Mouse (Mus musculus) E14TG2a.4 (cell line): ENCODE measurements around the gene Zfp428.
"Not testable (repeated sequence)": the region's sequence is repeated elsewhere in the genome, so short reads cannot be mapped to it uniquely, and the experiment has no call there.

Experiments used
- H3K27me3 ChIP-seq: 2 replicates; pipeline ENCODE4 v1.6.1; 2014; ENCODE audit warnings: low read length, control low read depth; ENCODE audit not compliant: insufficient read depth
- H3K36me3 ChIP-seq: 2 replicates; pipeline ENCODE4 v1.6.1; 2014; ENCODE audit warnings: low read length, control low read depth; ENCODE audit not compliant: insufficient read depth
- H3K4me1 ChIP-seq: replicated peaks from 2 replicates; pipeline ENCODE4 v1.6.1; 2014; ENCODE audit warnings: low read depth, low read length, control low read depth
- H3K4me3 ChIP-seq: replicated peaks from 2 replicates; pipeline ENCODE4 v1.5.1; 2014; ENCODE audit warnings: mild to moderate bottlenecking, low read length
- H3K9me3 ChIP-seq: 2 replicates; pipeline ENCODE4 v1.6.1; 2014; ENCODE audit warnings: low read length, control low read depth
- CTCF ChIP-seq: conservative IDR thresholded peaks from 2 replicates; pipeline ENCODE4 v1.5.1; 2014; ENCODE audit warnings: low read length
- NANOG ChIP-seq: IDR thresholded peaks from 2 replicates; pipeline ENCODE4 v1.6.1; 2014; ENCODE audit warnings: borderline replicate concordance, low read length, mixed read lengths
- POU5F1 ChIP-seq: IDR thresholded peaks from 2 replicates; pipeline ENCODE4 v1.6.1; 2014; ENCODE audit warnings: low read length, borderline replicate concordance

Zfp428 gene

GRCm38 (mm10) chr7:24476856-24477255 is 29.9 kb upstream of the Zfp428 start:
- H3K27me3 ChIP-seq, result peaks cover 42% of the 10 kb centered on the region
- peaks cover 43% of the 10 kb centered on the region for H3K36me3 ChIP-seq
- H3K9me3 ChIP-seq, result peaks cover 6% of the 10 kb centered on the region
- peaks cover 49% of the 10 kb centered on the region for H3K4me1 ChIP-seq
- TF ChIP-seq POU5F1 (no peak), NANOG (no peak), CTCF (no peak)
- H3K4me3 ChIP-seq, result no peak overlapping the region

DNA sequence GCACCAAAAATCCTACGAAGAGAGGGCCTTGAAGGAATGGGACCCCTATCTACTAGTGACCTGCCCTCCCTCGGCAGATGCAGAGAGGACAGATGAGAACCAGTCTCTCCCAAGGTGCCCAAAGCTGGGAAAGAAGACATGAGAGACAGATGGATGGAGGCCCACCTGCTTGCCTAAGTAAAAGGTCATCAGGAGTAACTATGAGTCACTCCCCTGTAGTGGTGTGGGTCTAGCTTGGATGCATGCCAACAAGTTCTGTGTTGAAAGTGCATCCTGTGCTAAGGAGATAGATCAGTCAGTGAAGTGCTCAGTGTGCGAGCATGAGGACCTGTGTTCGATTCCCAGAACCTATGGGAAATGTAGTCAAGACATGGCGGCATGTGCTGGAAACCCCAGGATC is 27.9 kb upstream of the Zfp428 start:
- TF ChIP-seq CTCF (no peak), POU5F1 (no peak), NANOG (no peak)
- Histone ChIP-seq H3K27me3 (peaks cover 61% of the 10 kb centered on the region), H3K4me1 (peaks cover 53% of the 10 kb centered on the region), H3K4me3 (no peak overlapping the region), H3K36me3 (peaks cover 23% of the 10 kb centered on the region), H3K9me3 (peaks cover 6% of the 10 kb centered on the region)

- TF ChIP-seq CTCF (no peak), POU5F1 (no peak), NANOG (no peak)
- Histone ChIP-seq H3K27me3 (peaks cover 69% of the 10 kb centered on the region), H3K36me3 (peaks cover 17% of the 10 kb centered on the region), H3K4me1 (peaks cover 50% of the 10 kb centered on the region), H3K9me3 (peaks cover 6% of the 10 kb centered on the region), H3K4me3 (no peak overlapping the region)
These were observed 27.1 kb upstream of the Zfp428 start for GRCm38 (mm10) chr7:24479685-24480084.

DNA sequence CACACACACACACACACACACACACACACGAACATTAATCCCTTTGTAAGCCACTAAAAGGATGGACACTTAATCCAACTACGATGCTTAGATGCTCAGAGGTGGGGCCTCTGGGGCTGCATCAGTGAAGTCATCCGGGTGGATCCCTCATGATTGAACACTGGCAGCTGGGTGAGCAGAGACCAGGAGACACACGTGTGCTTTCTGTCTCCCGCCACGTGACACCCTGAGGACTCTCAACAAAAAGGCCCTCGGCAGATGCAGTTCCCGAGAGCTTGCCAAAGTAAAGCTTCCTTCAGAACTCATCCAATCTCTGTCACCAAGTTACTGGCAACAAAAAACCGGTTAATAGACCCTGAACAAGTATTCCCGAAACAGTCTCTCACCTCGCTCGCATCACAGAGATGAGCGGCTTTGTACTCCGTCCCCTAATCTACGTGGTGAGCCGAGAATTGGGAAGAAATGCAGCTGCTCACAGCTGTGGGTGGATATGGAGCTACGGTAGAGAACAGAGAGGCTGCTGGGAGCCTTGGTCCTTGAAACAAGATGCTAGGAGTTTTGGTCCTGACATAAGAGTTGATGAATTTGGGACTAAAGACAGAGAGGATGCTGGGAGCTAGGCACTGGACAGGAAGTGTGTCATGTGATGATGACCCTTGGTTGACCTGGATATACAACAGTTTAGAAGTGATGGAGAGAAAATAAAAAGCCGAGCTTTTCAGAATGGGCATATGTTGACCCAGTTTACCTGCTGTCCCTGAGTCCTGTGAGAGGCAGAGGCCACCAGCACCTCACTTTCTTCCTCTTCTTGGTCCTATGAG is 26.5 kb upstream of the Zfp428 start:
- peak overlapping the region; percentile 88 for H3K4me3 ChIP-seq
- TF ChIP-seq NANOG, result no peak
- TF ChIP-seq POU5F1, result no peak

GRCm38 (mm10) chr7:24480986-24481473 is 25.8 kb upstream of the Zfp428 start:
- Histone ChIP-seq H3K27me3 (peaks cover 80% of the 10 kb centered on the region), H3K9me3 (peaks cover 6% of the 10 kb centered on the region), H3K36me3 (peaks cover 5% of the 10 kb centered on the region; the same call in 1 of the 2 replicates), H3K4me1 (peaks cover 49% of the 10 kb centered on the region), H3K4me3 (peak overlapping the region; percentile 88)
- TF ChIP-seq CTCF (no peak), NANOG (no peak), POU5F1 (no peak)

More for the DNA sequence above, 26.5 kb upstream of the Zfp428 start:
- Histone ChIP-seq H3K9me3 (peaks cover 6% of the 10 kb centered on the region), H3K27me3 (peaks cover 73% of the 10 kb centered on the region), H3K4me1 (peaks cover 46% of the 10 kb centered on the region), H3K36me3 (peaks cover 11% of the 10 kb centered on the region)

DNA sequence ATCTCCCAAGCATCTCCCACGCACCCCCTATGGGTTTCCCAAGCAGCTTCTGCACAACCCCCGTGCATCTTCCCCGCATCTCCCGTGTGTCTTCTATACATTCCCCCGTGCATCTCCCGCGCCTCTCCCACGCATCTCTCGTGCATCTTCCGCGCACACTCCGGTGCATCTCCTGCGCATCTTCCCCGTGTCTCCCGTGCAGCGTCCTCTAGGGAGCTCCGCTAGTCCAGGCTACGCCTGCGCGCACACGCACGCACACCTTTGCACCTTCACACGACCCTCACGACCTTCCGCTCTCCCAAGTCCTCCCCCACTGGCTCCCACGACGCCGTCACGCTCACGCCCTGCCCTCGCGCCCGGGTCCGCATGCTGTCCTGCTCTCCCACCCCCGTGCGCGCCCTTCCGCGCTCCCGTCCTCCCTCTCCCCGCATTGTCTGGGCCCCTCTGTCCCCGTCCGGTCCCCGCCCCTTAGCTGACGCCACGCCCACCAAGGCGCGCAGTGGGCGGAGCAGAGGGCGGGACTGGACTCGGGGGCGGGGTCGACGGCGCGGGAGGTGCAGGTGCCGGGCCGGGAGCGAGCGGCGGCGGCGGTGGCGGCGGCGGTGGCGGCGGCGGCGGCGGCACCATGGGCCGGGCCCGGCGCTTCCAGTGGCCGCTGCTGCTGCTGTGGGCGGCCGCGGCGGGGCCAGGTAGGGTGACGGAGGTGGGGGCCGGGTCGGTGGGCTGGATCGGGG is 25.2 kb upstream of the Zfp428 start, which contains the start of gene Cadm4:
Gene Cadm4 (plus strand): TSS at position 550 of the 734 bp plus-strand sequence.
- peaks cover 50% of the 10 kb centered on the region for H3K4me1 ChIP-seq
- TF ChIP-seq NANOG, result no peak
- TF ChIP-seq POU5F1, result no peak
- TF ChIP-seq CTCF, result no peak

GRCm38 (mm10) chr7:24482208-24483020 is 24.4 kb upstream of the Zfp428 start:
- TF ChIP-seq CTCF, result no peak
- H3K36me3 ChIP-seq, result no peaks in the 10 kb centered on the region
- H3K4me1 ChIP-seq, result peaks cover 54% of the 10 kb centered on the region
- H3K9me3 ChIP-seq, result peaks cover 6% of the 10 kb centered on the region
- H3K27me3 ChIP-seq, result peaks cover 86% of the 10 kb centered on the region
- peak overlapping the region; percentile 88 for H3K4me3 ChIP-seq

More for the DNA sequence above, 25.2 kb upstream of the Zfp428 start, which contains the start of gene Cadm4:
- peak within 1 kb of the TSS; percentile 88 for H3K4me3 ChIP-seq
- H3K27me3 ChIP-seq, result peaks cover 86% of the 10 kb centered on the region
- H3K9me3 ChIP-seq, result peaks cover 6% of the 10 kb centered on the region
- no peaks in the 10 kb centered on the region for H3K36me3 ChIP-seq

DNA sequence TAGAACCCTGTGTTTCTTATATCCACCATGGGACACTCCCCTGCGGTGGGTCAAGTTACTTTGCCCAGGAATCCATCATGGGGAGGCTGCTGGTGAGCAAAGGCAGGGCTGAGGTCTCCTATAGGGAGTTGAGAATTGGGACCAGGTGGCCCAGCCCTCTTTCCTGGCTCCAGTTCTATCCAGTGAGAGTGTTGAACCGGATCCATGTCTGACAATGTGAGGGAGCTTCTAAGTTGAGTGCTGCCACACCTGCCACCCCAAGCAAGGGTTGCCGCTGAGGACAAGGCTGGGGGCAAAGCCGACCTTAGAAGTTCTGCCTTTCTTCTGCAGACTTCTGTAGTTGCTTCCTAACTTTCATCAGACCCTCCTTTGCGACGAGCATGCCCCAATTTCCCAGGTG is 23.5 kb upstream of the Zfp428 start:
- not testable (repeated sequence) for H3K9me3 ChIP-seq, H3K36me3 ChIP-seq, H3K4me3 ChIP-seq
- peaks cover 79% of the 10 kb centered on the region for H3K27me3 ChIP-seq
- H3K4me1 ChIP-seq, result peaks cover 61% of the 10 kb centered on the region
